Mouse (Mus musculus): ENCODE measurements around the gene Rac2.

Gene Rac2

DNA sequence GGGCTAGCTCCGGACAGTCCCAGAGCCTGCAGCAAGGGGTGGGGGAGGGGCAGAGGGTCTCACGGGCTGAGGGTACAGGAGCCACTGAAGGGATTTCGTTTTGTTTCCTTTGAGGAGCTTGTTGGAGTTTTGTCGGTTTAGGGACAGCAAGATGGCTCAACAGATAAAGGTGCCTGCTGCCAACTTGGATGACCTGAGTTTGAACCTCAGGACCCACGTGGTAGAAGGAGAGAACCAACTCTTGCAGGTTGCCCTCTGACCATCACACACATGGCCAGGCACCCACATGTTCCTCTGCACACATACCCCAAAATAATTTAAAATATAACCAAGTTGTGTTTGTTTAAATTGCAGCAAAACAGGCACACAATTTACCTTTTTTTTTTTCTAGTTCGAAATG, 17.4 kb upstream of the Rac2 start:
- ATAC-seq (ENCODE audit: insufficient number of reproducible peaks, low FRiP score, low TSS enrichment), result no peak

DNA sequence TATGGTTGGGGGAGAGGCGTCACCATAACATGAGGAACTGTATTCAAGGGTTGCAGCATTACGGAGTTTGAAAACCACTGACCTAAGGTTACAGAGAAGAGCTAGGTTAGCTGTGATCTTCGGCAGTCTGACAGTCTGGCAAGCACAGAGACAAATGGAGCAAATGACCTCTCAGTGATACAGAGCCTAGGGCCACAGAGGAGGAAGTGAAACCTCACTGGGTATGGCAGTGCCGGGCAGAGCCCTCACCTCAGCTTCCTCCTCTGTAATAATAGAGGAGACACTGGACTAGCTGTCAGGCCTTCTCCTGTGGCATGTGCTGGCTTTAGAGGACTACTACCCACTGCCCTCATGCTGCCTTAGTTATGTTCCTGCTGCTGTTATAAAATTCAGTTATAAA, 16.3 kb upstream of the Rac2 start:
- ATAC-seq (ENCODE audit: insufficient number of reproducible peaks, low FRiP score, low TSS enrichment), result no peak

DNA sequence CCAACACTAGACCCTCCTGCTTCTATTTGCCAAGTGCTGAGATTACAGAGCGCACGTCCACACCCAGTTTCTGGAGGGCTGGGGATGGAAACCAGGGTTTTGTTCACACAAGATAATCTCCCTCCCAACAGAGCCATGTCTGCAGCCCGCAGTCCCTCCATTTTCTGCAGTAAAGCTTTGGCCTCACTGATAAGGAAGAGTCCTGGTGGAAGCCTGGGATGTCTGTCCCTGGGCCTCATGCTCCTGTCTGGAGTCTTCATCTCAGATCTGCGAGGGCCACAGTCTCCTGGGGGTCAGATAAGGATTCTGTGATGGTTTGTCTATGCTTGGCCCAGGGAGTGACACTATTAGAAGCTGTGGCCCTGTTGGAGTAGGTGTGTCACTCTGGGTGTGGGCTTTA, 15.5 kb upstream of the Rac2 start:
- no peak for ATAC-seq (ENCODE audit: insufficient number of reproducible peaks, low FRiP score, low TSS enrichment)

DNA sequence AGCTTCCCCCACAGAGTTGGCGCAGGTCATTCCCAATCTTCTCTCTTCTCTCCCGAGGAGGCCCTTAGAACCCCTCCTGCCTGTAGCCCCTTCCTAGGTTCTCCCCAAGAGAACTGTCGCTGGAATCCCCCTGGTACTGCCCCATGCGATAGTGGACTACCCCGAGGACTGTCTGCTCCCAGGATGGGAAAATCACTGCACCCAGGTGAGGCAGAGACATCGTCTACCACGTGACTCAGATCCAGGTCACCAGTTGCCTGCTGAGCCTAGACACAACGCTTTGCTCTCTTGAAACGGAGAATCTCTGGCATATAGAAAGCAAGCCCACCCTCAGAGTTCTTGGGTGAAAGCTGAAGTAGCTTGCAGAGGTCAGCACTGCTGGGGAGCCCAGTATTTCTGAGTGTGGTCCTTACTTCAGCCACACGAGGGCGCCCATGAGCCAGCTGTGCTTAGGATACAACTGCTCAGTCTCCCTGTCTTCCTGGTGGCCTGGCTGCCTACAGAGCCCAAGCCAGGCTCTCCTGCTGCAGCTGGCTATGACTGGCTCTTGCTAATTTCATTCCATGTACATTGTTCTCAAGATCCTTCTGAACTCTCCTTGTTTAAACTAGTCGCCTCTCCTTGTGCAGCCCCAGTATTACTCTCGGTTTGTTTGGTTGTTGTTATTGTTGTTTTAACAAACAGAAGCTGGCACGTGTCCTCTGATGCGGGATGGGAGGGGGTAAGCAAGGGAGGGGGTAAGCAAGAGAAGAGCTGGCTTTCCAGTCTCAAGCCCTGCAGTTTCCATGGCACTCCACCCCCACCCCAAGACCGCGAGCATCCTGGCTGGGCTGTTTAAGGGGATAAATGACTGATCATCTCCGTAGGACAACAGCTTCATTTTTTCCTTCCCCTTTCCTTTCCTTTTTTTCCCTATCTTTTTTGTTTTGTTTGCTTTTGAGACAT, 14.7 kb upstream of the Rac2 start:
- peak; percentile 66 for ATAC-seq (ENCODE audit: insufficient number of reproducible peaks, low FRiP score, low TSS enrichment)

DNA sequence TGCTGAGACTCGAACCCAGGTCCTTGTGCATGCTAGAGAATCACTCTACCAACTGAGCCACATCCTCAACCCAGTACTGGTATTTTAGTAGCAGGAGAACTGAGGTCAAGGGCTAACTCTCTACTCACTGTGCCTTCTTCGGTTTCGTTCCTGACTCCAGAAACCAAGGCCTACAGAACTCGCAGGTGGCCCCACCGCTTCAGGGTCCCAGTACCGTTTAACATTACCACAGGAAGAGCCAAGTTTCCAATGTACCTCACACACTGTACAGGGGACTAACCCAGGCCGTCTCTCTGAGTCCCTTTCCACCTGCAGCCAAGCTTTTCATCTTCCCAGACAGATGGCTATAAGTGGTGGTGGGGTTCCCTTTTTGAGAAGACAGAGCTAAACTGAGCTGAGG, 12.8 kb upstream of the Rac2 start:
- no peak for ATAC-seq (ENCODE audit: insufficient number of reproducible peaks, low FRiP score, low TSS enrichment)

- no peak for ATAC-seq (ENCODE audit: insufficient number of reproducible peaks, low FRiP score, low TSS enrichment)
Observed at GRCm38 (mm10) chr15:78583352-78583751, 10.8 kb upstream of the Rac2 start.

- no peak for ATAC-seq (ENCODE audit: insufficient number of reproducible peaks, low FRiP score, low TSS enrichment)
Observed at GRCm38 (mm10) chr15:78576284-78576810, 3.8 kb upstream of the Rac2 start.

DNA sequence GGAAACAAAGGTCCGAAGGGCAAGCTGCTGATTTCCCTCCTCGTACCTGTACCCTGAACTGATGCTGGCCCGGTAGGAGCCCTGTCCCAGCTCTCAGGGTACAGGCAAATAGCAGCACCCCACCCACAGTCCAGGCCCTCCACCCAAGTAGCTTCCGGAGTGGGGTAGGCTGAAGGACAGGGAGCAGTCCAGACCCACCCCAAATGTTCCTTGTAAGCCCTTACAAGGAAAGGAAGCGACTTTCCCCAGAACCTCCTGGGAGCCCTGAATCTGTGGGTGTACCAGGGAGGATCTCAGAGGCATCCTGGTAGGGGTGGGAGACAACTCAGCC, 348 bp downstream of the Rac2 start:
- ATAC-seq (ENCODE audit: insufficient number of reproducible peaks, low FRiP score, low TSS enrichment), result no peak

GRCm38 (mm10) chr15:78571554-78572269, 871 bp downstream of the Rac2 start:
- ATAC-seq (ENCODE audit: insufficient number of reproducible peaks, low FRiP score, low TSS enrichment), result no peak

DNA sequence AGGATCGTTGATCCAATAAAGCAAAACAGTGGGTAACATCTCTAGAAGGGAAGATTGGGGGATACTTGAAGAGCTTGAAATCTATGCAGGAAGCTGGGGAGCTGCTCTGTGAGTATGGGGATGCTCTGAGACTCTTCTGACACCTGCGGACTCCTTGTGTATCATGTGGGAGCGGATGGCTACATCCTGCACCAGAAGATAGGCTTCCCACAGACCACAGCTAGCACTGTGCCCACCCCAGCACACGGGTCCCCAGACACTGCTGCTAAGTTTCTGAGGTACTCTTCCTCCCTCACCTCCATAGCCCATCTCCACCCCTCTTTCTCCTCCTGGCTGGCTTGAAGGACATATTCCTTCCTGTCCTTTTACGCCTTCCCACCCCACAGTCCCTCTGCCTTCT, 2.4 kb downstream of the Rac2 start:
- ATAC-seq (ENCODE audit: insufficient number of reproducible peaks, low FRiP score, low TSS enrichment), result no peak

- ATAC-seq (ENCODE audit: insufficient number of reproducible peaks, low FRiP score, low TSS enrichment), result no peak
Observed at GRCm38 (mm10) chr15:78567608-78568120, 4.9 kb downstream of the Rac2 start.

DNA sequence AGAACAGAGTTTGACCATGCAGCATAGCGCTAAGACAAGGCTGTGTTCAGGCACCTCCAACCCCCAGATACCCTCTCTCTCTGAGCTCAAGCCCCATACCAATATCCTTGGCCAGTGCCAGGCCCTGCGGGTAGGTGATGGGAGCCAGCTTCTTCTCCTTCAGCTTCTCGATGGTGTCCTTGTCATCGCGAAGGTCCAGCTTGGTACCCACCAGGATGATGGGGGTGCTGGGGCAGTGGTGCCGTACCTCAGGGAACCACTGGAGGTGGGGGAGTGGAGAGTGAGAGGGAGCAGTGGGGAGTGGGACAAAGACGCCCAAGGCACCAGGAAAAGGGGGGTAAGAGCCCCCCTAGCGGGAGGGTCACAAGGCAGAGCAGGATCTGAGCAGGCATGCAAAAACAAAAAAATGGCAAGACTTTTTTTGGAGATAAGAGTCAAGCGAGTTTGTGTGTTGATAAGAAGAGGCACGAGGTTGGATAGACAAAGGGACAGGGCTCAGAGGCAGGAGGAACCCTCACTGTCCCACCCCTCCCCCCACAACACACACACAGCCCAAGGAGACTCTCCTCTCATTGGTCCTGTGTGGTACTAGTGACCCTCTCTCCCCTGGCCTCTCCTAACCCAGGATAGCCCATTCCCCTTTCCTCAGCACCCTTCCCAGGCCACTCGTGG, 7.7 kb downstream of the Rac2 start:
- ATAC-seq (ENCODE audit: insufficient number of reproducible peaks, low FRiP score, low TSS enrichment), result no peak

DNA sequence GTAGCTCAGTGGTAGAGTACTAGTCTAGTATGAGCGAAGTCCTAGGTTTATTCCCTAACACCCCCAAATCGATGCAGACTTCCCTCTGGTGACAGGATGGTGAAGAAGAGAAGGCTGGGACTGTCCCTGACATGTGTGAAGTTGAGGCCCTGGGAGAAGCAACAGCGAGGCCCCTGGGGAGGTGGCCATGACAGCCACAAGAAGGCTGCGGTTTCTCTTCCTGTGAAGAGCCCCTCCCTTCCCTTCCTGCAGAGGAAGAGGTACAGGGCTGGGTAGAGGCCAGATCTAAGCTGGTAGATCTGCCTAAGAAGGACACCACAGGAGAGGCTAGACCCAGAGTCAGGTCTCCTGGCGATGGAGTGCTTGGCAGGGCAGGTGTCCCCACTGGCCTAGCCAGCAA, 8.6 kb downstream of the Rac2 start:
- ATAC-seq (ENCODE audit: insufficient number of reproducible peaks, low FRiP score, low TSS enrichment), result no peak

GRCm38 (mm10) chr15:78563344-78563743, 9.2 kb downstream of the Rac2 start:
- ATAC-seq (ENCODE audit: insufficient number of reproducible peaks, low FRiP score, low TSS enrichment), result no peak

DNA sequence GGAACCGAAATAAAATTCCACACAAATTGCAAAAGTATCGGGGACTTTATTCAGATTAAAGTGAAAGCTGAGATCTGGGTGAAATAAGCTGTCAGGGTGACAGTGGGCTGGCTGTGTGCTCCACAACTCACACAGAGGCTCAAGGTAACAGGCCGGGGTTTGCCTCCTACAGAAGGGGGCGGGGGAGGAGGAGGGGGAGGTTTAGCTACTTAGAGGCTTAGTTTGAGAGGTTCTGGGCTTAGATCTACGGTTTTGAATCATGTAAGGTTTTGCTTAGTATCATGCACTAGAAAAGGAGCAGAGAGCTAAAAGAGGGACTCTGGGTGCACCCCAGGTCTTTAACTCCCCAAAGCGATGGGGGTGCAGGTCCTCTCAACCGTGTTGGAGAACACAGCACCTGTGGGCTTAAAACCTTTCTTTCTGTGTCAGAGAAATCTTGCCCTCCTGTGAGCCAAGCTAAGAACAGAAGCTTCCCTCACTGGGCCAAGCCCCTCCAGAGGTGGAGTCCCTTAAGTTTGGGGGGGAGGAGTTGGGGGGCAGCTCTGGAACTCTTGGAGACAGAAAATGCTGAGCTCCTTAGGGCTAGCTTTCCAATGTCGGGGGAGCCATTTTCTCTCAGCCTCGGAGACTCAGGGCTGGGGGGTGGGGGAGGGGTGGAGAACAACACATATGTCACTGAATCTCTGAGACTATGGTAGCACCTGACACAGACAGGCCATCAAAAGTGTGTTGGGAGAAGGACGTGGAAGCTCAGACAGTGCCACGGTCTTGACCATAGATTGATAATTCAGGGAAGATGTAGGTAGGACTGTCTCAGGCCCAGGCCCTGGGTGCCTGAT, 13.2 kb downstream of the Rac2 start:
- no peak for ATAC-seq (ENCODE audit: insufficient number of reproducible peaks, low FRiP score, low TSS enrichment)

DNA sequence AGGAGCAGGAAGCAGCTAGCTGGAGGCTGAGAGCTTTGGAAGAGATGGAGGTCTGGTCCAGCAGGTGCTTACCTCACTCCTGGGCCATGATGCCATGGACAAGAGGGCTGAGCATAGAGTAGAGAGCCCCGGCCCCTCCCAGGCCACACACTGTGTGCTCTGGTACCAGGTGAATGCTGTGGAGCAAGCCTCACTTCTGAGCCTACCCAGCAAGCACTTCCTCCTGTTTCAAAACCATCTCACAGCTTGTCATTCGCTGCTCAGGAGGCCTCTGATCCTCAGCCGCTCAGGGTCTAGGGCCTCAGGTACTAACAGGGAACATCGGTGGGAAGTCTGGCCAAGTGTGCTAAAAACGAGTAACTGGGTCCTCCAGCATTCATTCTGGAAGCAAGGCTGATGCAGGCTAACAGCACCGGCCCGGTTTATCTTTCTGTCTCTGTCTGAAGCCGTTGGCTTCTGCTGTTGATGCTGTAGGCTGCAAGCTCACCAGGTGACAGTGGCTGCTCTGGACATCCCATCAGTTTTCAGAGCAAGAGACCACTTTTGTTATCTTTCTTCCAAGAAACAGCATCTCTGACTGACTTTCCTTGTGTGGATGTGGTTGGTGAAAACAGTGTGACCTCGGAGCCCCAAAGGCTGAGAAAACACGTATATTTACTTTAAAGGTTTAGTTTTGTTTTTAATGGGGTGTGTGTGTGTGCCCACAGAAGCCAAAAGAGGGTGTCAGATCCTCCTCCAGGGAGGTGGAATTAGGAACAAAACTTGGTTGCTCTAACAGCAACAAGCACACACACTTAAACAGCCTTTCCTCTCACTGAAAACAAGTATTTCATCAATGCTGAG, 14.7 kb downstream of the Rac2 start:
- no peak for ATAC-seq (ENCODE audit: insufficient number of reproducible peaks, low FRiP score, low TSS enrichment)

GRCm38 (mm10) chr15:78554545-78555313, 17.9 kb downstream of the Rac2 start:
- ATAC-seq (ENCODE audit: insufficient number of reproducible peaks, low FRiP score, low TSS enrichment), result no peak

- no peak for ATAC-seq (ENCODE audit: insufficient number of reproducible peaks, low FRiP score, low TSS enrichment)
Observed at GRCm38 (mm10) chr15:78549189-78549734, 23.3 kb downstream of the Rac2 start.

Measured in cerebellum, adult (tissue).